Mouse (Mus musculus): ENCODE measurements around the gene Slfn2. TPM values are rescaled to one million over a fixed set of nuclear protein-coding genes. Genes with fewer than 3 reads are reported as not detected.

The Slfn2 gene
- polyA plus RNA-seq, 1 experiment from 2014 or later: 3.4 TPM

GRCm38 (mm10) chr11:83041000-83041399 lies 23.9 kb upstream of the Slfn2 start:
- H3K4me3 ChIP-seq (ENCODE audit: low read depth, low read length): no peak overlapping the region
- H3K27me3 ChIP-seq (ENCODE audit: control insufficient read depth, insufficient read depth, low read length): no peaks in the 10 kb centered on the region
- no peaks in the 10 kb centered on the region for H3K9me3 ChIP-seq (ENCODE audit: control insufficient read depth, low read depth, low read length)
- no peak overlapping the region for H3K9ac ChIP-seq (replicated peaks; ENCODE audit: low read depth, low read length)
- no peak for ATAC-seq (ENCODE audit: insufficient number of reproducible peaks, insufficient read depth, low FRiP score, low read depth)
- H3K4me2 ChIP-seq (replicated peaks; ENCODE audit: low read depth, low read length): no peak overlapping the region
- H3K36me3 ChIP-seq (ENCODE audit: control insufficient read depth, insufficient read depth, low read length): no peaks in the 10 kb centered on the region
- H3K4me1 ChIP-seq (ENCODE audit: control insufficient read depth, insufficient read depth, low read length): no peaks in the 10 kb centered on the region
- H3K27ac ChIP-seq (ENCODE audit: low read length): no peak overlapping the region

- Histone ChIP-seq H3K9ac (replicated peaks; ENCODE audit: low read depth, low read length) (no peak overlapping the region), H3K4me3 (ENCODE audit: low read depth, low read length) (no peak overlapping the region), H3K36me3 (ENCODE audit: control insufficient read depth, insufficient read depth, low read length) (no peaks in the 10 kb centered on the region), H3K27ac (ENCODE audit: low read length) (no peak overlapping the region), H3K4me2 (replicated peaks; ENCODE audit: low read depth, low read length) (no peak overlapping the region), H3K4me1 (ENCODE audit: control insufficient read depth, insufficient read depth, low read length) (no peaks in the 10 kb centered on the region), H3K9me3 (ENCODE audit: control insufficient read depth, low read depth, low read length) (no peaks in the 10 kb centered on the region), H3K27me3 (ENCODE audit: control insufficient read depth, insufficient read depth, low read length) (no peaks in the 10 kb centered on the region)
- no peak for ATAC-seq (ENCODE audit: insufficient number of reproducible peaks, insufficient read depth, low FRiP score, low read depth)
- WGBS: 78% methylated on average over 4 of the region's 4 CpGs
Measured at GRCm38 (mm10) chr11:83043891-83044290, 21.0 kb upstream of the Slfn2 start.

DNA sequence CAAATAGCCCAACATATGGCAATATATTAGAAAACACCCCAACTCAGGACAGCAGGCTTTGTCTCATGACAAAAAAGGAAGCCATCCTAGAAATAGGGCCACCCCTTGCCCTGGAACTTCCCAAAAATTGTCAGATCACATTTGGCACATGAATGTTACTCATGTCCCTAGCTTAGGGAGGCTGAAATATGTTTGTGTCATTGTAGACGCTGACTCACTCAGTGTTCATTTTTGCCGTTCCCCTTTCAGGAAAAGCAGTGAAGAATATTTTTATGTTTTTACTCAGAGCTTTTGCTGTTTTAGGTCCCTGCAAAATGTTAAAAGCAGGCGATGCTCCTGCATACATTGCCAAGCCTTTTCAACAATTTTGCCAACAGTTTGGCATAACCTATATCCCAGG lies 19.3 kb upstream of the Slfn2 start:
- Histone ChIP-seq H3K9me3 (ENCODE audit: control insufficient read depth, low read depth, low read length) (no peaks in the 10 kb centered on the region), H3K4me3 (ENCODE audit: low read depth, low read length) (no peak overlapping the region), H3K4me2 (replicated peaks; ENCODE audit: low read depth, low read length) (no peak overlapping the region), H3K27me3 (ENCODE audit: control insufficient read depth, insufficient read depth, low read length) (no peaks in the 10 kb centered on the region), H3K4me1 (ENCODE audit: control insufficient read depth, insufficient read depth, low read length) (no peaks in the 10 kb centered on the region), H3K27ac (ENCODE audit: low read length) (no peak overlapping the region), H3K9ac (replicated peaks; ENCODE audit: low read depth, low read length) (no peak overlapping the region), H3K36me3 (ENCODE audit: control insufficient read depth, insufficient read depth, low read length) (no peaks in the 10 kb centered on the region)
- no peak for ATAC-seq (ENCODE audit: insufficient number of reproducible peaks, insufficient read depth, low FRiP score, low read depth)
- WGBS: 77% methylated on average over 3 of the region's 3 CpGs

GRCm38 (mm10) chr11:83057863-83058262 lies 7.0 kb upstream of the Slfn2 start:
- H3K36me3 ChIP-seq (ENCODE audit: control insufficient read depth, insufficient read depth, low read length): no peaks in the 10 kb centered on the region
- no peaks in the 10 kb centered on the region for H3K9me3 ChIP-seq (ENCODE audit: control insufficient read depth, low read depth, low read length)
- no peak for ATAC-seq (ENCODE audit: insufficient number of reproducible peaks, insufficient read depth, low FRiP score, low read depth)
- no peaks in the 10 kb centered on the region for H3K27me3 ChIP-seq (ENCODE audit: control insufficient read depth, insufficient read depth, low read length)
- H3K4me1 ChIP-seq (ENCODE audit: control insufficient read depth, insufficient read depth, low read length): no peaks in the 10 kb centered on the region
- H3K4me2 ChIP-seq (replicated peaks; ENCODE audit: low read depth, low read length): no peak overlapping the region
- H3K27ac ChIP-seq (ENCODE audit: low read length): no peak overlapping the region
- H3K9ac ChIP-seq (replicated peaks; ENCODE audit: low read depth, low read length): no peak overlapping the region
- 2% methylated on average over 5 of the region's 5 CpGs for WGBS
- H3K4me3 ChIP-seq (ENCODE audit: low read depth, low read length): no peak overlapping the region

DNA sequence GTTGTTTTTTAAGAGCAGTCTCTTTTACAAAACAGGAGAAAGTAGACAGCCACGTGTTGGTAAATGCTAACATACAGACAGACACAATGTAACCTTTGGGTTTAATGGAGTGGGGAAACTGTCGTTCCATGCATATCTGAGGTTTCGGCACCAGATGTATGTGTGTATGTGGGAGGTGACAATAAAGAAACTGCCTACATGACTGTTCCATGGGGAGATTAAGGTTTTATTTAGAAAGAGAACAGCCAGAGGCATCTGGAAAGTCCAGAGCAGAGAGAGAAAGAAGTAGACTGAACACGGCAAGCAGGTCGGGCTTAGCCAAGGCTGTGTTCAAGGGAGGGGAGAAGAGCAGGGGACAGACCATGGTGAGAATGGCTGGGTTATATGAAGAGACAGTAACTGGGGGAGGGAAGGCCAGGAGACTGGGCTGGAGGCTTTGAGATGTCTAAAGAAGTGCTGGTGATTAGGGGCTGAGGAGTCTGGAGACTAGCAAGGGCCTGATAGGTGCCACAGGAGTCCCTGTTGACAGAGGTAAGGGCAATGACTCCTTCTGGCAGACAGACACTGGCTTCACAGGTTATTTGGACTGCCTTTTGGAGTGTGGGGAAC lies 4.4 kb upstream of the Slfn2 start:
- 77% methylated on average over 5 of the region's 5 CpGs for WGBS
- Histone ChIP-seq H3K9me3 (ENCODE audit: control insufficient read depth, low read depth, low read length) (no peaks in the 10 kb centered on the region), H3K9ac (replicated peaks; ENCODE audit: low read depth, low read length) (no peak overlapping the region), H3K27me3 (ENCODE audit: control insufficient read depth, insufficient read depth, low read length) (no peaks in the 10 kb centered on the region), H3K4me1 (ENCODE audit: control insufficient read depth, insufficient read depth, low read length) (no peaks in the 10 kb centered on the region), H3K27ac (ENCODE audit: low read length) (no peak overlapping the region), H3K4me3 (ENCODE audit: low read depth, low read length) (no peak overlapping the region), H3K36me3 (ENCODE audit: control insufficient read depth, insufficient read depth, low read length) (no peaks in the 10 kb centered on the region), H3K4me2 (replicated peaks; ENCODE audit: low read depth, low read length) (no peak overlapping the region)
- ATAC-seq (ENCODE audit: insufficient number of reproducible peaks, insufficient read depth, low FRiP score, low read depth): no peak

- H3K27me3 ChIP-seq (ENCODE audit: control insufficient read depth, insufficient read depth, low read length): no peaks in the 10 kb centered on the region
- H3K4me1 ChIP-seq (ENCODE audit: control insufficient read depth, insufficient read depth, low read length): no peaks in the 10 kb centered on the region
- 82% methylated on average over 7 of the region's 7 CpGs for WGBS
- no peak overlapping the region for H3K4me3 ChIP-seq (ENCODE audit: low read depth, low read length)
- no peak overlapping the region for H3K4me2 ChIP-seq (replicated peaks; ENCODE audit: low read depth, low read length)
- H3K36me3 ChIP-seq (ENCODE audit: control insufficient read depth, insufficient read depth, low read length): no peaks in the 10 kb centered on the region
- no peak for ATAC-seq (ENCODE audit: insufficient number of reproducible peaks, insufficient read depth, low FRiP score, low read depth)
- H3K9ac ChIP-seq (replicated peaks; ENCODE audit: low read depth, low read length): no peak overlapping the region
- H3K9me3 ChIP-seq (ENCODE audit: control insufficient read depth, low read depth, low read length): no peaks in the 10 kb centered on the region
- no peak overlapping the region for H3K27ac ChIP-seq (ENCODE audit: low read length)
Measured at GRCm38 (mm10) chr11:83061806-83062205, 3.1 kb upstream of the Slfn2 start.

DNA sequence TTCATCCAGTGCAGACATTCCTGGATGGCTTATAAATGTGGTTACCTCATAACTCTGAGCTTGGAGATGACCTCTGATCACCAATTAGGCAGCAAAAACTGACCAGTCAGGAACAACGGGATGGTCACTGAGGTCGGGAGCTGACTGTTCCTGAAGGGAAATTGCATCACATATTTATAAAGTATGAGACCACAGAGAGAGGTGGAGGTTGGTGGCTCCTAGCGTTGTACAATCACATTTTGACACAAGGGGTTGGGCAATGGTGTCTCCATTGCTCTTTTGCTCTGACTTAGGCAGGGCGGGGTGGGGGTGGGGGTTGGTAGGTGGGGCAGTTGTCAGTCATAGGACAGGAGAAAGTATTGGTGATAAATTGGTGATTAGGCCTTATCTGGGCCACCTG lies 1.8 kb upstream of the Slfn2 start:
- no peaks in the 10 kb centered on the region for H3K9me3 ChIP-seq (ENCODE audit: control insufficient read depth, low read depth, low read length)
- no peak overlapping the region for H3K4me3 ChIP-seq (ENCODE audit: low read depth, low read length)
- ATAC-seq (ENCODE audit: insufficient number of reproducible peaks, insufficient read depth, low FRiP score, low read depth): no peak
- H3K9ac ChIP-seq (replicated peaks; ENCODE audit: low read depth, low read length): no peak overlapping the region
- no peaks in the 10 kb centered on the region for H3K4me1 ChIP-seq (ENCODE audit: control insufficient read depth, insufficient read depth, low read length)
- H3K36me3 ChIP-seq (ENCODE audit: control insufficient read depth, insufficient read depth, low read length): no peaks in the 10 kb centered on the region
- H3K4me2 ChIP-seq (replicated peaks; ENCODE audit: low read depth, low read length): no peak overlapping the region
- H3K27ac ChIP-seq (ENCODE audit: low read length): no peak overlapping the region
- 78% methylated on average over 4 of the region's 4 CpGs for WGBS
- no peaks in the 10 kb centered on the region for H3K27me3 ChIP-seq (ENCODE audit: control insufficient read depth, insufficient read depth, low read length)

- H3K9ac ChIP-seq (replicated peaks; ENCODE audit: low read depth, low read length): no peak overlapping the region
- H3K27ac ChIP-seq (ENCODE audit: low read length): no peak overlapping the region
- no peaks in the 10 kb centered on the region for H3K27me3 ChIP-seq (ENCODE audit: control insufficient read depth, insufficient read depth, low read length)
- WGBS: 56% methylated on average over 3 of the region's 3 CpGs
- no peaks in the 10 kb centered on the region for H3K36me3 ChIP-seq (ENCODE audit: control insufficient read depth, insufficient read depth, low read length)
- H3K4me2 ChIP-seq (replicated peaks; ENCODE audit: low read depth, low read length): no peak overlapping the region
- no peak for ATAC-seq (ENCODE audit: insufficient number of reproducible peaks, insufficient read depth, low FRiP score, low read depth)
- H3K4me3 ChIP-seq (ENCODE audit: low read depth, low read length): no peak overlapping the region
- no peaks in the 10 kb centered on the region for H3K4me1 ChIP-seq (ENCODE audit: control insufficient read depth, insufficient read depth, low read length)
- no peaks in the 10 kb centered on the region for H3K9me3 ChIP-seq (ENCODE audit: control insufficient read depth, low read depth, low read length)
Measured at GRCm38 (mm10) chr11:83063941-83064349, 967 bp upstream of the Slfn2 start.
